Mouse (Mus musculus): ENCODE data around the gene Rpl35. TPM values are rescaled to one million over a fixed set of nuclear protein-coding genes. Genes with fewer than 3 reads are reported as not detected.

Rpl35 gene
- polyA plus RNA-seq, 1 experiment from 2014 or later: 592 TPM

GRCm38 (mm10) chr2:38992004-38992403 lies 13.4 kb downstream of the Rpl35 start:
- H3K4me1 ChIP-seq (replicated peaks): no peaks in the 10 kb centered on the region
- no peak for ATAC-seq (ENCODE audit: low FRiP score, low read depth)
- no peak overlapping the region for H3K4me2 ChIP-seq
- no peaks in the 10 kb centered on the region for H3K9me3 ChIP-seq
- H3K36me3 ChIP-seq: no peaks in the 10 kb centered on the region
- WGBS: 82% methylated on average over 4 of the region's 4 CpGs
- no peak overlapping the region for H3K9ac ChIP-seq
- no peak overlapping the region for H3K4me3 ChIP-seq
- H3K27ac ChIP-seq (replicated peaks): no peak overlapping the region
- H3K27me3 ChIP-seq: no peaks in the 10 kb centered on the region

- Histone ChIP-seq H3K4me1 (replicated peaks) (no peaks in the 10 kb centered on the region), H3K27me3 (no peaks in the 10 kb centered on the region), H3K27ac (replicated peaks) (no peak overlapping the region), H3K9ac (no peak overlapping the region), H3K36me3 (no peaks in the 10 kb centered on the region), H3K4me3 (no peak overlapping the region), H3K4me2 (no peak overlapping the region), H3K9me3 (no peaks in the 10 kb centered on the region)
- 95% methylated on average over 2 of the region's 2 CpGs for WGBS
- no peak for ATAC-seq (ENCODE audit: low FRiP score, low read depth)
Observed at GRCm38 (mm10) chr2:38988929-38989328, 16.5 kb downstream of the Rpl35 start.

- Histone ChIP-seq H3K36me3 (no peaks in the 10 kb centered on the region), H3K27ac (replicated peaks) (no peak overlapping the region), H3K4me1 (replicated peaks) (no peaks in the 10 kb centered on the region), H3K9ac (no peak overlapping the region), H3K4me2 (no peak overlapping the region), H3K4me3 (no peak overlapping the region), H3K9me3 (no peaks in the 10 kb centered on the region), H3K27me3 (no peaks in the 10 kb centered on the region)
- WGBS: 81% methylated on average over 6 of the region's 6 CpGs
- ATAC-seq (ENCODE audit: low FRiP score, low read depth): no peak; the same call in 1 of the 2 replicates
Observed at GRCm38 (mm10) chr2:38987803-38988510, 17.5 kb downstream of the Rpl35 start.

- Histone ChIP-seq H3K27me3 (no peaks in the 10 kb centered on the region), H3K27ac (replicated peaks) (no peak overlapping the region), H3K4me1 (replicated peaks) (no peaks in the 10 kb centered on the region), H3K36me3 (no peaks in the 10 kb centered on the region), H3K9ac (no peak overlapping the region), H3K9me3 (no peaks in the 10 kb centered on the region), H3K4me3 (no peak overlapping the region), H3K4me2 (no peak overlapping the region)
- 71% methylated on average over 1 of the region's 1 CpGs for WGBS
- ATAC-seq (ENCODE audit: low FRiP score, low read depth): 0 out of 2 replicates have a peak, but pooled peaks have one; percentile 25
Observed at GRCm38 (mm10) chr2:38987371-38987770, 18.1 kb downstream of the Rpl35 start.

GRCm38 (mm10) chr2:38986580-38986979 lies 18.8 kb downstream of the Rpl35 start:
- H3K4me3 ChIP-seq: no peak overlapping the region
- no peaks in the 10 kb centered on the region for H3K4me1 ChIP-seq (replicated peaks)
- H3K4me2 ChIP-seq: no peak overlapping the region
- no peaks in the 10 kb centered on the region for H3K9me3 ChIP-seq
- ATAC-seq (ENCODE audit: low FRiP score, low read depth): no peak
- no peak overlapping the region for H3K27ac ChIP-seq (replicated peaks)
- H3K27me3 ChIP-seq: no peaks in the 10 kb centered on the region
- no peaks in the 10 kb centered on the region for H3K36me3 ChIP-seq
- no peak overlapping the region for H3K9ac ChIP-seq
- WGBS: 81% methylated on average over 3 of the region's 3 CpGs

- Histone ChIP-seq H3K9ac (no peak overlapping the region), H3K4me3 (no peak overlapping the region), H3K9me3 (no peaks in the 10 kb centered on the region), H3K27ac (replicated peaks) (no peak overlapping the region), H3K4me1 (replicated peaks) (no peaks in the 10 kb centered on the region), H3K27me3 (no peaks in the 10 kb centered on the region), H3K4me2 (no peak overlapping the region), H3K36me3 (no peaks in the 10 kb centered on the region)
- ATAC-seq (ENCODE audit: low FRiP score, low read depth): no peak
- 93% methylated on average over 2 of the region's 2 CpGs for whole genome bisulfite sequencing
Observed at GRCm38 (mm10) chr2:38983456-38983855, 22.0 kb downstream of the Rpl35 start.

- Histone ChIP-seq H3K9ac (no peak overlapping the region), H3K4me1 (replicated peaks) (no peaks in the 10 kb centered on the region), H3K36me3 (no peaks in the 10 kb centered on the region), H3K4me2 (no peak overlapping the region), H3K4me3 (no peak overlapping the region), H3K27me3 (no peaks in the 10 kb centered on the region), H3K27ac (replicated peaks) (no peak overlapping the region), H3K9me3 (no peaks in the 10 kb centered on the region)
- 66% methylated on average over 4 of the region's 4 CpGs for WGBS
- ATAC-seq (ENCODE audit: low FRiP score, low read depth): no peak
Observed at GRCm38 (mm10) chr2:38977837-38978236, 27.6 kb downstream of the Rpl35 start.

- Histone ChIP-seq H3K4me1 (replicated peaks) (no peaks in the 10 kb centered on the region), H3K9ac (no peak overlapping the region), H3K36me3 (no peaks in the 10 kb centered on the region), H3K4me2 (no peak overlapping the region), H3K4me3 (no peak overlapping the region), H3K27me3 (no peaks in the 10 kb centered on the region), H3K9me3 (no peaks in the 10 kb centered on the region), H3K27ac (replicated peaks) (no peak overlapping the region)
- ATAC-seq (ENCODE audit: low FRiP score, low read depth): no peak
- 86% methylated on average over 21 of the region's 21 CpGs for WGBS
Observed at GRCm38 (mm10) chr2:38975941-38976805, 29.3 kb downstream of the Rpl35 start.

GRCm38 (mm10) chr2:38975181-38975580 lies 30.2 kb downstream of the Rpl35 start:
- H3K27ac ChIP-seq (replicated peaks): no peak overlapping the region
- no peaks in the 10 kb centered on the region for H3K27me3 ChIP-seq
- no peaks in the 10 kb centered on the region for H3K4me1 ChIP-seq (replicated peaks)
- H3K4me3 ChIP-seq: no peak overlapping the region
- no peaks in the 10 kb centered on the region for H3K36me3 ChIP-seq
- H3K9me3 ChIP-seq: no peaks in the 10 kb centered on the region
- no peak for ATAC-seq (ENCODE audit: low FRiP score, low read depth)
- no peak overlapping the region for H3K4me2 ChIP-seq
- no peak overlapping the region for H3K9ac ChIP-seq
- 86% methylated on average over 3 of the region's 3 CpGs for WGBS

- no peaks in the 10 kb centered on the region for H3K9me3 ChIP-seq
- H3K4me2 ChIP-seq: no peak overlapping the region
- H3K9ac ChIP-seq: no peak overlapping the region
- no peak for ATAC-seq (ENCODE audit: low FRiP score, low read depth)
- no peak overlapping the region for H3K27ac ChIP-seq (replicated peaks)
- no peaks in the 10 kb centered on the region for H3K36me3 ChIP-seq
- H3K4me3 ChIP-seq: no peak overlapping the region
- 28% methylated on average over 2 of the region's 2 CpGs for WGBS
- no peaks in the 10 kb centered on the region for H3K4me1 ChIP-seq (replicated peaks)
- H3K27me3 ChIP-seq: no peaks in the 10 kb centered on the region
Observed at GRCm38 (mm10) chr2:38974171-38974570, 31.3 kb downstream of the Rpl35 start.

- no peak for ATAC-seq (ENCODE audit: low FRiP score, low read depth)
- Histone ChIP-seq H3K36me3 (no peaks in the 10 kb centered on the region), H3K9ac (no peak overlapping the region), H3K27ac (replicated peaks) (no peak overlapping the region), H3K4me1 (replicated peaks) (no peaks in the 10 kb centered on the region), H3K4me2 (no peak overlapping the region), H3K9me3 (no peaks in the 10 kb centered on the region), H3K27me3 (no peaks in the 10 kb centered on the region), H3K4me3 (no peak overlapping the region)
- 83% methylated on average over 7 of the region's 7 CpGs for WGBS
Observed at GRCm38 (mm10) chr2:38973701-38974100, 31.7 kb downstream of the Rpl35 start.

GRCm38 (mm10) chr2:38973223-38973622 lies 32.2 kb downstream of the Rpl35 start:
- H3K36me3 ChIP-seq: no peaks in the 10 kb centered on the region
- H3K9me3 ChIP-seq: no peaks in the 10 kb centered on the region
- no peak overlapping the region for H3K4me2 ChIP-seq
- H3K27me3 ChIP-seq: no peaks in the 10 kb centered on the region
- H3K4me3 ChIP-seq: no peak overlapping the region
- no peak overlapping the region for H3K9ac ChIP-seq
- no peaks in the 10 kb centered on the region for H3K4me1 ChIP-seq (replicated peaks)
- 41% methylated on average over 2 of the region's 2 CpGs for WGBS
- ATAC-seq (ENCODE audit: low FRiP score, low read depth): no peak
- H3K27ac ChIP-seq (replicated peaks): no peak overlapping the region
